Mouse (Mus musculus): ENCODE results near the gene Cdh1. TPM values are rescaled to one million over a fixed set of nuclear protein-coding genes. Genes with fewer than 3 reads are reported as not detected.
A peak's percentile ranks its signal among the peaks of the same experiment; 100 is the strongest.

Gene Cdh1
- total RNA-seq, 1 experiment: 254 TPM

DNA sequence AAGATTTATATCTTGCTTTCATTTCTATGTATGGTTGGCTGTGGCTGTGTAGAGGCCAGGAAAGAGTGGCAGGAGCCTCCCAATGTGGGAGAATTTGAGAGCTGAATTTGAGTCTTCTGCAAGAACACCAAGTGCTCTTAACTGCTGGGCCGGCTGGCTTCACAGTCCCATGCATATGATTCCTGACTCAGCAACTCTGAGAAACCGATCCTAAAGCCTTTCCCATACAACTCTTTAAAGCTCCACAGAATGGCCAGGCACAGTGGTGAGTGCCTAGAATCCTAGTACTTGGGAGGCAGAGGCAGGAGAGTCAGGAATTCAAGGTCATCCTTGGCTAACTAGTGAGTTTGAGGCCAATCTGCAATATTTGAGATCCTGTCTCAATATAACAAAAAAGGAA is 23.6 kb upstream of the Cdh1 start:
- in situ Hi-C loops (cut with MboI; ENCODE audit: low sequenced_read_pairs in 2 of 2, unreplicated experiment in 2 of 2): no loop called here
- 0 out of 4 replicates have a peak, but pooled peaks cover 0 to 3% of the 10 kb centered on the region in 2 experiments for H3K4me1 ChIP-seq (ENCODE audit: control insufficient read depth in 2 of 2, insufficient read depth in 2 of 2, low read length in 2 of 2, poor library complexity in 1 of 2)
- no peak overlapping the region for H3K4me3 ChIP-seq (ENCODE audit: insufficient read depth in 1 of 2, low read depth in 1 of 2, low read length in 2 of 2, poor library complexity in 1 of 2, severe bottlenecking in 1 of 2)
- DNase-seq (ENCODE audit: low read depth, low spot score): no peak
- H3K36me3 ChIP-seq (ENCODE audit: control insufficient read depth, insufficient read depth, low read length, poor library complexity, severe bottlenecking): no peaks in the 10 kb centered on the region
- H3K9ac ChIP-seq (ENCODE audit: insufficient read depth, low read depth, low read length, poor library complexity, severe bottlenecking): no peak overlapping the region
- H3K27ac ChIP-seq (ENCODE audit: insufficient read depth, low read depth, low read length, poor library complexity, severe bottlenecking): no peak overlapping the region
- no peaks in the 10 kb centered on the region for H3K9me3 ChIP-seq (ENCODE audit: control insufficient read depth, insufficient read depth, low read depth, low read length)
- peak; percentile 60 for TF ChIP-seq MAFK (IDR thresholded peaks at IDR 0.05; ENCODE audit: insufficient read depth, low read depth, low read length)
- no peak for TF ChIP-seq ZC3H11A (IDR thresholded peaks at IDR 0.05; ENCODE audit: borderline replicate concordance, low read depth, low read length)

DNA sequence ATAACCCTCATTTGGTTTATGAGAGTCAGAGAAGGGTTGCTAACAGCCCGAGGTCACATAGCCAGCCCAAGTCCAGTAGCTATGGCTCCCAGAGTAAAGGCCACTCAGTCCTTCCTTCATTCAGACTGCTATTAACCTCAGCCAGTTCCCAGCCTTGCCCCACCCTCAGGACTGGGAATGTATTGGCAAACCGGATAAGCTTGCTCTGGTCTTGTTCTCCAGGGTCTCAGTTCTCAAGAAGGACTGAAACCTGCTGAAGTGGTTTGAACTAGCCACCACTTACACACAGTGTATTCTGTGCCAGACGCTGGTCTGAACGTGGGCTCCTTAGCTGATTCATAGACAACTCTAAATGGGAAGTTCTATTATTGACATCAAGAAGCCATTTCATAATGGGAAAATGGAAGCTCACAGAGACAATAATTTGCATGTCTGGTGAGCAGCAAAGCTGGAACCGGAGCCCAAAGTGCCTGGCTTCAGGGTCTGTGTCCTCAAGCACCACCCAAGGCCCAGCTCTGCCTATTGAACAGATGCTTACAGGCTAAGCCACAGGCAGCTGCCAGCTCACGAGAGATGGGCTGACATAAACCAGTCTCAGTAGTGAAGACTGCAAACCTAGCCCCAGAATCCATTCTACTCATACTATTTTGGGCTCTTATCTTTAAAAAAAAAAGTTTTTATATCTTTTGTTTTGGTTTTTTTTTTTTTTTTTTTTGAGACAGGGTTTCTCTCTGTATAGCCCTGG is 21.6 kb upstream of the Cdh1 start:
- in situ Hi-C loops (cut with MboI; ENCODE audit: low sequenced_read_pairs in 2 of 2, unreplicated experiment in 2 of 2): no loop called here
- Histone ChIP-seq H3K27ac (ENCODE audit: insufficient read depth, low read depth, low read length, poor library complexity, severe bottlenecking) (no peak overlapping the region), H3K36me3 (ENCODE audit: control insufficient read depth, insufficient read depth, low read length, poor library complexity, severe bottlenecking) (no peaks in the 10 kb centered on the region), H3K9ac (ENCODE audit: insufficient read depth, low read depth, low read length, poor library complexity, severe bottlenecking) (no peak overlapping the region), H3K9me3 (ENCODE audit: control insufficient read depth, insufficient read depth, low read depth, low read length) (no peaks in the 10 kb centered on the region), H3K4me3 (ENCODE audit: insufficient read depth in 1 of 2, low read depth in 1 of 2, low read length in 2 of 2, poor library complexity in 1 of 2, severe bottlenecking in 1 of 2) (no peak overlapping the region), H3K4me1 (ENCODE audit: control insufficient read depth in 2 of 2, insufficient read depth in 2 of 2, low read length in 2 of 2, poor library complexity in 1 of 2) (peaks cover 0 to 5% of the 10 kb centered on the region in 2 experiments; a peak in 1 of 4 replicates)
- no peak for DNase-seq (ENCODE audit: low read depth, low spot score)
- TF ChIP-seq ZNF384 (IDR thresholded peaks at IDR 0.05; ENCODE audit: low read depth, low read length) (no peak), MAFK (IDR thresholded peaks at IDR 0.05; ENCODE audit: insufficient read depth, low read depth, low read length) (no peak)

DNA sequence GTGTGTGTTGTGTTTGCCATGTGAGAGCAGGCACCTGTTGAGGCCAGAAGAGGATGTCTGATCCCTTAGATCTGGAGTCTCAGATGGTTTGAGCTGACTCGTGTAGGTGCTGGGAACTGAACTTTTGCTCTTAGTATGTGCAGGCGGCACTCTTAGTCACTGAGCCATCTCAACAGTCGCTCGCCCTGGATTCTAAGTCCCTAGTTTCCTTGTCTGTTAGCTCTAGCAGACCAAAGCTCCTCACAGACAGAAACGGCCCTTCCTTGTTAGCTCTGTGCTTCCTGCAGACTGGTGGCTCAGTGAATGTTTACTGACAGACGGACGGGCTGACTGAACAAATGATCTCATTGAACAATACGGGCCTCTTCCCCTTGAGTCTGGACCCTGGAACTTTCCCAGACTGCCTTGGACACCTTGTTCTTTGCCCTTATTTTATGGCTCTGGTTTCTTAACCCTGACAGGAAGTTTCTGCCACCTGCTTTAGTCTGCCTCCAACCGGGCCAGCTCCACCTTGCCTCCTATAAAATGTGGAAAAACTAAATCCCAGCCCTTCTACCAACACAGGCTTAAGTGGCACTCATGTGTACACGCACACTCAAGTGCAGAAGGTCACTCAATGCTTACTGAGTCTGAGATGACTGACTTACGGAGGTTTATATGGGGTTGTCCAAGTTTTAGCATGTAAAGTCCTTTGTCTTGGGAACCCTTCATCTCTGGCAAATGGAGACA is 18.0 kb upstream of the Cdh1 start:
- Histone ChIP-seq H3K4me3 (ENCODE audit: insufficient read depth in 1 of 2, low read depth in 1 of 2, low read length in 2 of 2, poor library complexity in 1 of 2, severe bottlenecking in 1 of 2) (no peak overlapping the region), H3K9me3 (ENCODE audit: control insufficient read depth, insufficient read depth, low read depth, low read length) (no peaks in the 10 kb centered on the region), H3K36me3 (ENCODE audit: control insufficient read depth, insufficient read depth, low read length, poor library complexity, severe bottlenecking) (no peaks in the 10 kb centered on the region), H3K4me1 (ENCODE audit: control insufficient read depth in 2 of 2, insufficient read depth in 2 of 2, low read length in 2 of 2, poor library complexity in 1 of 2) (peaks cover 3 to 4% of the 10 kb centered on the region in 2 experiments; a peak in 2 of 4 replicates), H3K27ac (ENCODE audit: insufficient read depth, low read depth, low read length, poor library complexity, severe bottlenecking) (no peak overlapping the region), H3K9ac (ENCODE audit: insufficient read depth, low read depth, low read length, poor library complexity, severe bottlenecking) (peak overlapping the region; percentile 7; the same call in 1 of the 2 replicates)
- DNase-seq (ENCODE audit: low read depth, low spot score): no peak
- in situ Hi-C loops (cut with MboI; ENCODE audit: low sequenced_read_pairs in 2 of 2, unreplicated experiment in 2 of 2): no loop called here
- no peak for TF ChIP-seq ZNF384 (IDR thresholded peaks at IDR 0.05; ENCODE audit: low read depth, low read length)

DNA sequence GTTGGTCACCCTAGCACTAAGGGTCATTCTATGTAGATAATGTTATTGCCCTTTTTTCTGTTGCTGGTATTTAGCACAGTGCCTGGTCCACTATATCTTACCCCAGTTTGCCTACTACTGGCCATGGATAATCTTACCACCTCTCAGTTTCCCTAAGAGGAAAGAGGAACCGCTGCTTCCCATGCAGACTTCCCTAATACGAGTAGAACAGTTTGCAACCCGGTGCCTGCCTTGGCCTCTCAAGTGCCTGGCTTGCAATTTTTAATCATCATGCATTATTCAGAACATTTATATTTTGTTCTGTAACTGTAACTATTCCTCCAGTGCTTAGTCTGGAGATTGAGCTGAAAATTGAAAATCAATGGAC is 17.5 kb upstream of the Cdh1 start:
- peaks cover 3 to 4% of the 10 kb centered on the region in 2 experiments; a peak in 2 of 4 replicates for H3K4me1 ChIP-seq (ENCODE audit: control insufficient read depth in 2 of 2, insufficient read depth in 2 of 2, low read length in 2 of 2, poor library complexity in 1 of 2)
- no peaks in the 10 kb centered on the region for H3K9me3 ChIP-seq (ENCODE audit: control insufficient read depth, insufficient read depth, low read depth, low read length)
- DNase-seq (ENCODE audit: low read depth, low spot score): no peak
- no peak overlapping the region for H3K4me3 ChIP-seq (ENCODE audit: insufficient read depth in 1 of 2, low read depth in 1 of 2, low read length in 2 of 2, poor library complexity in 1 of 2, severe bottlenecking in 1 of 2)
- no peak for TF ChIP-seq ZNF384 (IDR thresholded peaks at IDR 0.05; ENCODE audit: low read depth, low read length)
- TF ChIP-seq MAFK (IDR thresholded peaks at IDR 0.05; ENCODE audit: insufficient read depth, low read depth, low read length): no peak
- no peak for TF ChIP-seq ZC3H11A (IDR thresholded peaks at IDR 0.05; ENCODE audit: borderline replicate concordance, low read depth, low read length)
- TF ChIP-seq HCFC1 (IDR thresholded peaks at IDR 0.05; ENCODE audit: borderline replicate concordance, insufficient read depth, low read length): no peak
- no peak for TF ChIP-seq CHD2 (IDR thresholded peaks at IDR 0.05; ENCODE audit: low read depth, low read length)
- H3K36me3 ChIP-seq (ENCODE audit: control insufficient read depth, insufficient read depth, low read length, poor library complexity, severe bottlenecking): no peaks in the 10 kb centered on the region
- no peak overlapping the region for H3K9ac ChIP-seq (ENCODE audit: insufficient read depth, low read depth, low read length, poor library complexity, severe bottlenecking)
- in situ Hi-C loops (cut with MboI; ENCODE audit: low sequenced_read_pairs in 2 of 2, unreplicated experiment in 2 of 2): no loop called here
- no peak overlapping the region for H3K27ac ChIP-seq (ENCODE audit: insufficient read depth, low read depth, low read length, poor library complexity, severe bottlenecking)

DNA sequence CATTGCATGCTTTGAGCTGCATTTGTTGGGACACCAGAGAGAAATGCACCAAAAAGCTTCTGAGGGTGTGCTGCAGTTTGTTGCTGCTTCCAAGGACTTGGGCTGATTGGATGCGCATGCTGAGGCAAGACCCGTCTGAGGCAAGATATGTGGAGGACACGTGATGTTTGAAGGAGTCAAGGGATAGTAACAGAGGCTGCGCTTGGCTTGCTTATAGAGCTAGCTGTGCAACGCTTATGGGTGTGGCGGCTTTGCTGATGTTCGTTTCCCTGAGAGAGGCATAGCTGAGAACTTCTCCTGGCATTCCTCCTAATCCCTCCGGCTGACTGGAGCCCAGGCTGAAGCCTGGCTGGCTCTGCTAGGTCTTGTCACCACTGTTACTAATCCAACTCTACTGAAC is 16.3 kb upstream of the Cdh1 start:
- H3K9me3 ChIP-seq (ENCODE audit: control insufficient read depth, insufficient read depth, low read depth, low read length): no peaks in the 10 kb centered on the region
- no peak overlapping the region for H3K9ac ChIP-seq (ENCODE audit: insufficient read depth, low read depth, low read length, poor library complexity, severe bottlenecking)
- in situ Hi-C loops (cut with MboI; ENCODE audit: low sequenced_read_pairs in 2 of 2, unreplicated experiment in 2 of 2): no loop called here
- no peak for DNase-seq (ENCODE audit: low read depth, low spot score)
- H3K4me3 ChIP-seq (ENCODE audit: insufficient read depth in 1 of 2, low read depth in 1 of 2, low read length in 2 of 2, poor library complexity in 1 of 2, severe bottlenecking in 1 of 2): no peak overlapping the region
- H3K36me3 ChIP-seq (ENCODE audit: control insufficient read depth, insufficient read depth, low read length, poor library complexity, severe bottlenecking): no peaks in the 10 kb centered on the region
- H3K27ac ChIP-seq (ENCODE audit: insufficient read depth, low read depth, low read length, poor library complexity, severe bottlenecking): no peak overlapping the region
- H3K4me1 ChIP-seq (ENCODE audit: control insufficient read depth in 2 of 2, insufficient read depth in 2 of 2, low read length in 2 of 2, poor library complexity in 1 of 2): peaks cover 3 to 4% of the 10 kb centered on the region in 2 experiments; a peak in 2 of 4 replicates
- TF ChIP-seq ZC3H11A (IDR thresholded peaks at IDR 0.05; ENCODE audit: borderline replicate concordance, low read depth, low read length): no peak
- no peak for TF ChIP-seq HCFC1 (IDR thresholded peaks at IDR 0.05; ENCODE audit: borderline replicate concordance, insufficient read depth, low read length)
- TF ChIP-seq ZNF384 (IDR thresholded peaks at IDR 0.05; ENCODE audit: low read depth, low read length): no peak; the same call in 1 of the 2 replicates
- no peak for TF ChIP-seq CHD2 (IDR thresholded peaks at IDR 0.05; ENCODE audit: low read depth, low read length)
- no peak for TF ChIP-seq MAFK (IDR thresholded peaks at IDR 0.05; ENCODE audit: insufficient read depth, low read depth, low read length)
